Mouse (Mus musculus) intestine, embryonic 14.5 days (tissue): Measurements from ENCODE around the gene Prps1l1. TPM values are rescaled to one million over a fixed set of nuclear protein-coding genes. Genes with fewer than 3 reads are reported as not detected.

Experiments
- ATAC-seq: fragments of 200-750 bp; cut with Nextera tagmentation; replicated peaks from 2 replicates; pipeline ENCODE4 v1.8.0; 2017; ENCODE audit warnings: low read depth, moderate number of reproducible peaks, moderate TSS enrichment, moderate library complexity; ENCODE audit not compliant: low FRiP score, low TSS enrichment
- DNase-seq: peaks from one replicate; pipeline ENCODE4 v3.0.0-alpha.2; 2018; ENCODE audit warnings: low spot score
- H3K27ac ChIP-seq: fragments of 300-500 bp; sonication (generic); 2 replicates; pipeline ENCODE4 v1.5.1; 2014; ENCODE audit warnings: low read depth, mild to moderate bottlenecking, control low read depth
- H3K27me3 ChIP-seq: fragments of 300-500 bp; sonication (generic); replicated peaks from 2 replicates; pipeline ENCODE4 v1.6.1; 2014; ENCODE audit warnings: low read length, control low read depth; ENCODE audit not compliant: control insufficient read depth, insufficient read depth
- H3K36me3 ChIP-seq: fragments of 300-500 bp; sonication (generic); 2 replicates; pipeline ENCODE4 v1.6.1; 2014; ENCODE audit warnings: low read length, control low read depth; ENCODE audit not compliant: control insufficient read depth, insufficient read depth
- H3K4me1 ChIP-seq: fragments of 300-500 bp; sonication (generic); replicated peaks from 2 replicates; pipeline ENCODE4 v1.6.1; 2014; ENCODE audit warnings: low read length, control low read depth, mixed read lengths; ENCODE audit not compliant: control insufficient read depth, insufficient read depth
- H3K4me2 ChIP-seq: fragments of 300-500 bp; sonication (generic); 2 replicates; pipeline ENCODE4 v1.6.1; 2014; ENCODE audit warnings: low read length
- H3K4me3 ChIP-seq: fragments of 300-500 bp; sonication (generic); 2 replicates; pipeline ENCODE4 v1.5.1; 2014; ENCODE audit warnings: low read depth, low read length, control low read depth, mixed read lengths
- H3K9ac ChIP-seq: fragments of 300-500 bp; sonication (generic); 2 replicates; pipeline ENCODE4 v1.6.1; 2014; ENCODE audit warnings: mild to moderate bottlenecking, low read length
- H3K9me3 ChIP-seq: fragments of 300-500 bp; sonication (generic); 2 replicates; pipeline ENCODE4 v1.6.1; 2016; ENCODE audit warnings: low read length, control low read depth; ENCODE audit not compliant: control insufficient read depth
- WGBS: fragments of 180-500 bp; shearing (Covaris S2); extraction: QIAGEN DNeasy Blood & Tissue Kit; methylation state at CpG from one replicate; pipeline ENCODE4 v1.1.7; 2014; 5-methylcytosine and 5-hydroxymethylcytosine counted together
- polyA plus RNA-seq: library from polyadenylated mRNA; unstranded; fragments of >200 nt; fragmentation: Nextera tagmentation; extraction: Ambion mirVana; gene quantifications from 2 replicates; pipeline ENCODE4 v1.2.1, GENCODE M21; 2014

The Prps1l1 gene
- not detected in 2 replicates for polyA plus RNA-seq

- Histone ChIP-seq H3K9ac (no peak within 1 kb of the TSS), H3K4me2 (no peak within 1 kb of the TSS), H3K36me3 (no peaks in the 10 kb centered on the region), H3K9me3 (no peaks in the 10 kb centered on the region), H3K27ac (no peak within 1 kb of the TSS), H3K4me3 (no peak within 1 kb of the TSS), H3K4me1 (no peaks in the 10 kb centered on the region), H3K27me3 (no peaks in the 10 kb centered on the region)
- DNase-seq (no peak), ATAC-seq (no peak)
- 85% methylated on average over 4 of the region's 4 CpGs for WGBS
These were observed at the start of gene Prps1l1 for GRCm38 (mm10) chr12:34984461-34984860. TSS of gene Prps1l1 (plus strand) at chr12:34984761.

- H3K4me1 ChIP-seq, result no peaks in the 10 kb centered on the region
- no peaks in the 10 kb centered on the region for H3K36me3 ChIP-seq
- H3K4me3 ChIP-seq, result no peak overlapping the region
- H3K4me2 ChIP-seq, result no peak overlapping the region
- DNase-seq (no peak), ATAC-seq (no peak)
- no peak overlapping the region for H3K27ac ChIP-seq
- no peaks in the 10 kb centered on the region for H3K27me3 ChIP-seq
- WGBS, result 100% methylated on average over 1 of the region's 1 CpGs
- H3K9ac ChIP-seq, result no peak overlapping the region
- 0 out of 2 replicates have a peak, but pooled peaks cover 6% of the 10 kb centered on the region for H3K9me3 ChIP-seq
These were observed 46.6 kb upstream of the Prps1l1 start for GRCm38 (mm10) chr12:34937918-34938317.

GRCm38 (mm10) chr12:34949066-34949706 is 35.4 kb upstream of the Prps1l1 start:
- H3K27me3 ChIP-seq, result no peaks in the 10 kb centered on the region
- ATAC-seq, result no peak
- DNase-seq, result no peak
- H3K9ac ChIP-seq, result no peak overlapping the region
- no peaks in the 10 kb centered on the region for H3K36me3 ChIP-seq
- no peaks in the 10 kb centered on the region for H3K9me3 ChIP-seq
- no peak overlapping the region for H3K4me3 ChIP-seq
- whole genome bisulfite sequencing, result 79% methylated on average over 6 of the region's 6 CpGs
- H3K27ac ChIP-seq, result no peak overlapping the region
- no peaks in the 10 kb centered on the region for H3K4me1 ChIP-seq
- no peak overlapping the region for H3K4me2 ChIP-seq

- no peaks in the 10 kb centered on the region for H3K36me3 ChIP-seq
- H3K4me2 ChIP-seq, result no peak overlapping the region
- H3K4me1 ChIP-seq, result no peaks in the 10 kb centered on the region
- no peaks in the 10 kb centered on the region for H3K27me3 ChIP-seq
- 87% methylated on average over 3 of the region's 3 CpGs for WGBS
- DNase-seq (no peak), ATAC-seq (no peak)
- H3K9ac ChIP-seq, result no peak overlapping the region
- H3K27ac ChIP-seq, result no peak overlapping the region
- H3K4me3 ChIP-seq, result no peak overlapping the region
- no peaks in the 10 kb centered on the region for H3K9me3 ChIP-seq
These were observed 8.6 kb upstream of the Prps1l1 start for GRCm38 (mm10) chr12:34975991-34976390.

GRCm38 (mm10) chr12:34985865-34986264 is 1.3 kb downstream of the Prps1l1 start:
- ATAC-seq, result no peak
- H3K27me3 ChIP-seq, result no peaks in the 10 kb centered on the region
- H3K9ac ChIP-seq, result no peak overlapping the region
- no peak overlapping the region for H3K27ac ChIP-seq
- H3K4me2 ChIP-seq, result no peak overlapping the region
- no peaks in the 10 kb centered on the region for H3K36me3 ChIP-seq
- no peaks in the 10 kb centered on the region for H3K9me3 ChIP-seq
- 86% methylated on average over 5 of the region's 5 CpGs for WGBS
- no peaks in the 10 kb centered on the region for H3K4me1 ChIP-seq
- no peak for DNase-seq
- no peak overlapping the region for H3K4me3 ChIP-seq

GRCm38 (mm10) chr12:34989537-34990200 is 5.1 kb downstream of the Prps1l1 start:
- Histone ChIP-seq H3K4me1 (no peaks in the 10 kb centered on the region), H3K4me3 (no peak overlapping the region), H3K9me3 (no peaks in the 10 kb centered on the region), H3K36me3 (no peaks in the 10 kb centered on the region), H3K27me3 (no peaks in the 10 kb centered on the region), H3K27ac (no peak overlapping the region), H3K9ac (no peak overlapping the region), H3K4me2 (no peak overlapping the region)
- no peak for ATAC-seq
- 79% methylated on average over 7 of the region's 7 CpGs for WGBS
- DNase-seq, result no peak

GRCm38 (mm10) chr12:34990387-34990786 is 5.8 kb downstream of the Prps1l1 start:
- no peak for ATAC-seq
- Histone ChIP-seq H3K27me3 (no peaks in the 10 kb centered on the region), H3K9ac (no peak overlapping the region), H3K9me3 (no peaks in the 10 kb centered on the region), H3K27ac (no peak overlapping the region), H3K4me2 (no peak overlapping the region), H3K36me3 (no peaks in the 10 kb centered on the region), H3K4me1 (no peaks in the 10 kb centered on the region), H3K4me3 (no peak overlapping the region)
- DNase-seq, result no peak
- WGBS, result 79% methylated on average over 4 of the region's 4 CpGs

GRCm38 (mm10) chr12:34991900-34992299 is 7.3 kb downstream of the Prps1l1 start:
- WGBS, result 82% methylated on average over 2 of the region's 2 CpGs
- ATAC-seq (no peak), DNase-seq (no peak)
- Histone ChIP-seq H3K9ac (no peak overlapping the region), H3K4me2 (no peak overlapping the region), H3K9me3 (no peaks in the 10 kb centered on the region), H3K4me1 (no peaks in the 10 kb centered on the region), H3K36me3 (no peaks in the 10 kb centered on the region), H3K27ac (no peak overlapping the region), H3K4me3 (no peak overlapping the region), H3K27me3 (no peaks in the 10 kb centered on the region)
